Comparison of ENCODE assay signal across 38 mouse cellular contexts in the genomic region with DNA sequence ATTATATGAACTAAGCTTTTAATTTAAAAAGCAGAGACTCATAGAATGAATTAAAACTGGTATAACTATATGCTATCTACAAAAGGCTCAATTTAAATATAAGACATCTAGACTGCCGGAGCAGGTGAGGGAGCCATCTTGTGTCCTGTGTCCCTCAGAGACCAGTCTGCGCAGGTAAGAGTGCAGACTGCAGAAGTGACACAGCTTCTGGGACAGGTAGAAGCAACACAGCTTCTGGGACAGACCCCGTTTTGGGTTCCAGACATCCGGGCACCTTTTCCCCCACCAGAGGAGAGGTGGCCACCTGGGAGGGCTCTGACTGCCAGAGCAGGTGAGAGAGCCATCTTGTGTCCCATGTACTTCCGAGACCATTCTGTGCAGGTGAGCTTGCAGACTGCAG. TPM values are rescaled to one million over a fixed set of nuclear protein-coding genes. Genes with fewer than 3 reads are reported as not detected.
"Had no signal": no experiment of that assay in that cellular context is flagged by ENCODE, and none has a peak within 500 bp of the region (broad histone marks: within the 10 kb centered on the region; RNA-seq: fewer than 3 reads in every experiment).

No protein-coding gene starts in this region.

- H3K4me3 ChIP-seq: limb, embryonic 10.5 days; limb, embryonic 12.5 days; limb, embryonic 13.5 days; limb, embryonic 15.5 days; liver, embryonic 12.5 days; liver, embryonic 13.5 days; liver, embryonic 15.5 days; lung, embryonic 15.5 days; megakaryocyte, embryonic 14.5 days; midbrain, embryonic 10.5 days; midbrain, embryonic 12.5 days; midbrain, embryonic 13.5 days; midbrain, embryonic 15.5 days; myocyte; neural tube, embryonic 12.5 days had no signal

- H3K27me3 ChIP-seq: limb, embryonic 12.5 days; limb, embryonic 13.5 days; limb, embryonic 15.5 days; liver, embryonic 12.5 days; liver, embryonic 13.5 days; liver, embryonic 15.5 days; lung, embryonic 15.5 days; megakaryocyte, embryonic 14.5 days; midbrain, embryonic 12.5 days; midbrain, embryonic 13.5 days; midbrain, embryonic 15.5 days; neural tube, embryonic 12.5 days had no signal

- DNase-seq: left cerebral cortex, postnatal 4 days; liver, embryonic 13.5 days; lung, adult 18-20 months; lung, adult 2 months; lung, embryonic 14.5 days; lung, postnatal 10 days; lung, postnatal 14 days; lung, postnatal 36 days; lung, postnatal 4 days; midbrain, embryonic 14.5 days had no signal

- H3K9me3 ChIP-seq: limb, embryonic 10.5 days; limb, embryonic 12.5 days; limb, embryonic 13.5 days; limb, embryonic 15.5 days; liver, embryonic 12.5 days; liver, embryonic 13.5 days; liver, embryonic 15.5 days; lung, embryonic 15.5 days; midbrain, embryonic 10.5 days; midbrain, embryonic 12.5 days; midbrain, embryonic 13.5 days; midbrain, embryonic 15.5 days; neural tube, embryonic 12.5 days had no signal

- H3K36me3 ChIP-seq: limb, embryonic 10.5 days; limb, embryonic 12.5 days; limb, embryonic 13.5 days; limb, embryonic 15.5 days; liver, embryonic 12.5 days; liver, embryonic 13.5 days; liver, embryonic 15.5 days; lung, embryonic 15.5 days; midbrain, embryonic 10.5 days; midbrain, embryonic 12.5 days; midbrain, embryonic 13.5 days; midbrain, embryonic 15.5 days; neural tube, embryonic 12.5 days had no signal

- H3K9ac ChIP-seq: limb, embryonic 12.5 days; limb, embryonic 13.5 days; limb, embryonic 15.5 days; liver, embryonic 12.5 days; liver, embryonic 13.5 days; liver, embryonic 14.5 days; liver, embryonic 15.5 days; lung, embryonic 14.5 days; lung, embryonic 15.5 days; midbrain, embryonic 12.5 days; midbrain, embryonic 13.5 days; midbrain, embryonic 15.5 days; neural tube, embryonic 12.5 days had no signal

- H3K4me2 ChIP-seq: limb, embryonic 12.5 days; limb, embryonic 13.5 days; limb, embryonic 15.5 days; liver, embryonic 11.5 days; liver, embryonic 12.5 days; liver, embryonic 13.5 days; liver, embryonic 15.5 days; lung, embryonic 14.5 days; lung, embryonic 15.5 days; midbrain, embryonic 11.5 days; midbrain, embryonic 12.5 days; midbrain, embryonic 13.5 days; midbrain, embryonic 15.5 days; neural tube, embryonic 12.5 days had no signal

- H3K4me1 ChIP-seq: limb, embryonic 10.5 days; limb, embryonic 12.5 days; limb, embryonic 13.5 days; limb, embryonic 15.5 days; liver, embryonic 12.5 days; liver, embryonic 13.5 days; liver, embryonic 15.5 days; lung, embryonic 15.5 days; megakaryocyte, embryonic 14.5 days; midbrain, embryonic 10.5 days; midbrain, embryonic 12.5 days; midbrain, embryonic 13.5 days; midbrain, embryonic 15.5 days; neural tube, embryonic 12.5 days had no signal

- H3K27ac ChIP-seq: limb, embryonic 10.5 days; limb, embryonic 12.5 days; limb, embryonic 13.5 days; limb, embryonic 15.5 days; liver, embryonic 12.5 days; liver, embryonic 13.5 days; liver, embryonic 14.5 days; liver, embryonic 15.5 days; lung, embryonic 15.5 days; macrophage; midbrain, embryonic 10.5 days; midbrain, embryonic 12.5 days; midbrain, embryonic 13.5 days; midbrain, embryonic 15.5 days; neural tube, embryonic 12.5 days had no signal

- ATAC-seq: lung, postnatal 0 days; midbrain, embryonic 13.5 days; midbrain, embryonic 15.5 days; midbrain, embryonic 16.5 days had no signal

RNA-seq across cellular contexts. Expression of gene Igfbp3, which starts 37.1 kb away (rescaled TPM):
- total RNA-seq: megakaryocyte progenitor cell, adult 5-6 weeks; megakaryocyte-erythroid progenitor cell, adult 5-6 weeks; monocyte, adult 5-6 weeks had no signal
- polyA plus RNA-seq: macrophage had no signal

RNA-seq across cellular contexts. Expression of gene Igfbp1, which starts 53.3 kb away (rescaled TPM):
- total RNA-seq: left cerebral cortex, adult 8-10 months; left cerebral cortex, postnatal 25 days; left cerebral cortex, postnatal 36 days; megakaryocyte progenitor cell, adult 5-6 weeks; megakaryocyte, adult 5-6 weeks; megakaryocyte-erythroid progenitor cell, adult 5-6 weeks; midbrain, postnatal 0 days; monocyte, adult 5-6 weeks had no signal
- polyA plus RNA-seq: macrophage; midbrain, embryonic 15.5 days; midbrain, postnatal 0 days; myocyte had no signal
